Mouse (Mus musculus) bone marrow macrophage, adult 2 months (primary cell): ENCODE data around the gene Ache.

Experiments
- CTCF ChIP-seq: IDR thresholded peaks from 2 replicates; pipeline ENCODE4 v1.5.1; 2012; ENCODE audit warnings: low read depth, mild to moderate bottlenecking, low read length, moderate library complexity
- POLR2A ChIP-seq: IDR thresholded peaks from 2 replicates; pipeline ENCODE4 v1.6.1; 2012; ENCODE audit warnings: mild to moderate bottlenecking, low read depth, low read length, borderline replicate concordance

DNA sequence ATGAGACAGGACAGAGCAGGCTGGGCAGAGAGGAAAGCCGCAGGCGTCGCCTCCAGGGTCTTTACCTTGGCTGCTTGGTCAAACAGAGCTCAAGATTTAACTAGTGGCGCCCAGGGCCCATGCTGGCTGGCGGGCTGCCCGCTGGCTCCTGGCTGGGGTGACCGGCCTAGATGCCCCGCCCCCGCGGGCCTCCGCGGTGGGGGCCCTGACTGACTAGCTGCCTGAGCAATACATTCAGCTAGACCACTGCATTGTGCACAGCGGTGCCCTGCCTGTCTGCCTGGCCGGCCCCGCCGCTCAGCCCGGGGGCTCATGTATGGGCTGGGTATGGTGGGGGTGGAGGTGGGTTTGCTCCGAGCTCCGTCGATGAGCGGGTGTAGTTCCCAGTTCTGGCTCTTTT, 13.9 kb downstream of the Ache start:
- TF ChIP-seq CTCF (no peak), POLR2A (no peak)
